Mouse (Mus musculus) megakaryocyte, adult 5-6 weeks (primary cell): ENCODE results near the gene Mbl2. TPM values are rescaled to one million over a fixed set of nuclear protein-coding genes. Genes with fewer than 3 reads are reported as not detected.
A peak's percentile ranks its signal among the peaks of the same experiment; 100 is the strongest.
"Not testable (repeated sequence)": the region's sequence is repeated elsewhere in the genome, so short reads cannot be mapped to it uniquely, and the experiment has no call there.

Source experiments
- ATAC-seq: 2 replicates; pipeline ENCODE4 v1.8.0; 2016; ENCODE audit warnings: mild to moderate bottlenecking, inconsistent platforms; ENCODE audit not compliant: poor library complexity, severe bottlenecking
- total RNA-seq, 2 experiments: library from RNA; stranded (forward) in 1 of 2; stranded (reverse) in 1 of 2; fragments of 153-499, 151-499 nt in 1 of 2; fragments of 221-1000, 200-1000 nt in 1 of 2; gene quantifications; 2 replicates each; pipeline versions ENCODE4 v1.2.3 to v1.2.4; 2015 to 2017

Mbl2 gene
- total RNA-seq (2015) (not detected in 2 replicates), total RNA-seq (2017) (not detected in 2 replicates)

DNA sequence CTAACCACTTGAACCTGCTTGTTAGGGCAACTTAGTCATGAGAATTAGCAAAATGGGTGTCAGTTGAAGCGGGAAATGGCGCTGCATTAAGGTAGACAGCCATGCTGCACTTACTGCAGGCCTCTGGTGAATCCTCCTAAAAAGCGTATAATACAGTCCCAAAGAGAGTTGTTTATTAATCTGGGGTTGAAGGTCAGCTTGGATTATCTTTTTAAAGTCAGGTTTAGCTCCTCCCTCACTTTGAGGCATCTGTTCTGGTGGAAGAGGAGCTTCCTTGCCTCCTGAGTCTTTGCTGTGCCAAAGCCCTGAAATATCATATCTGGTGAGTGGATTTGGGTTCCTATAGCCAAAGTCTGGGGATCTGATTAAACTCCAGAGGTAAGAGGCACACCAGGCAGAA, at the start of gene Mbl2:
Gene Mbl2, plus strand, starts transcription at position 252 of the 400 bp plus-strand sequence.
- ATAC-seq = no peak

DNA sequence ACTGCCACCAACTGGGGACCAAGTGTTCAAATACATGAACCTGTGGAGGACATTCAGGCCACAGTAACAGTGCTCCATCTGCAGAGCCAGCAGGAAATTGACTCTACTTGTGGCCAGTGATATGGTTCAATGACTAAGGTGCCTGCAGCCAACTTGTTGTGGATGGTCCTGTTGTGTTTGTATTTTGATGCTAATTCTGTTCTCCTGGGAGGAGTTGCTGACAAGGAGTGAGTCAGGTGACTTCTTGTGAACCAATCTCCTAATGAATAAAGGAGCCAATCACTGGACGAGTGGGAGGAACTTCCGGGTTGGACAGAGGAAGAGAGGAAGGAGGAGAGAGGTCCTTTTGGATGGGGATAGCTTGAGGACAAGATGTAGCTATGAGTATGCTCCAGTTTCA, 47.2 kb upstream of the Mbl2 start:
- ATAC-seq = no peak

DNA sequence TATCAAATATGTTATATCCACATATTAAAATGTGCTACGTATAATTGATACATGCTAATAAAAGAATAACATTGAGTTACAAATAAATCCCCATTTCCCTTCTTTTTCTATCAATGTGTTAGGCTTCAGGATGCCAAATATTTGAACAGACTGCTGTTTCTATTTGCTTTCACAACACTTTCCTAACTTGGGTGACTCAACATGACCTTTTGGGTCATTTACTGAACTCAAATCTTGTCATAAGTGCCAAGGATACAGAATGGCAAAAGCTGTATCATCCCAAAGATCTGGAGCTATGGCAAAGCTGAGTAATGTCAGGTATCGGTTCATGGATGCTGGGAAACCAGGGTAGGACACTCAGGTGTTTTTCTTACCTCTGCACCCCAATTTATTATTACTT, 45.5 kb upstream of the Mbl2 start:
- no peak for ATAC-seq

GRCm38 (mm10) chr19:30194999-30195398, 37.7 kb upstream of the Mbl2 start:
- ATAC-seq = no peak

- no peak for ATAC-seq
These were observed 30.6 kb upstream of the Mbl2 start for GRCm38 (mm10) chr19:30202177-30202576.

DNA sequence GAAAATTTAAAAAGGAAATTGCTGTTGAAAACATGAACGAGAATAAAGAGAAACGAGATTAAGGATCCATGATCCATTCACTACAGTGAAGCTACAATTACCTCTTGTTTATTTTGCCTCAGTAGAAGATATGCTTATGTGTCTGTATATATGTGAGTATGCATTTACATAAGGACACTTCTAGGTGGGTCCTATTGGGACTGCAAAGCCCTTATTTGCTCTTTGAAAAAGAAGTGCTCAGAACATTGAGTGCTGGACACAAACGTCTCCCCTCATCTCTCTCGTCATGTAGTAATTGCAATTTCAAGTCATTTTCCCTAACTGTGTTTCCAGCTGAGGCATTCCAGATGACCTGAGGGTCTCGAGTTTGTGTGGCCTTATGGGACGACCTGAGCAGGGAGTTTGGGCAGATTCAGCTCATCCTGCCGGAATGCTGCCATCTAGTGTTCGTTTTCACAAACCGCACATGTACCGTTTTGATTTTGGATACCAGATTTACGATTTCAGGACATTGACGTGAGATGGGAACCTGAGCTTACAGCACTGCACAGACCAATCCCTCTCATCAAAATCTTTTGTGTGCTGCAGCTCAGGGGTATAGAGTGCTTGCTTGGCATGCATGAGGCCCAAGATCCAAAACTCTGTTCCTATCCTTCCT, 27.5 kb upstream of the Mbl2 start:
- peak; percentile 57 for ATAC-seq

DNA sequence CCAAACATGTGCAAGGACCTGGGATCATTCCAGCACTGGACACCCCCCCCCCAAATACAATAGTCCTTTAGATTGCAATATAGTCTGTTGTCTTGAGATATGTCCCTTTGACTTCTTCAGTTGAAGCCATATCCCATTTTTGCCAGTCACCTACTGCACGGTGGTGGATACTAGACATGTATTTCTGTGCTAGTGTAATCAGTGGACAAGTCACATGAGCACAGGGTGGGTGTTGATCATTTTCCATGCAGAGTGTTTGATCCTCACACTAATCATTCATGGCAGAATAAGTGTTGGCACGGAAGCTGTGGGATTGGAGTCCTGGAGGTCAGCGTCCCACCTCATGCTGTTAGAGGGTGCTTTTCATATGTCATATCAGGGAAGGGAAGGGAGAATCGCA, 26.9 kb upstream of the Mbl2 start:
- ATAC-seq = no peak

DNA sequence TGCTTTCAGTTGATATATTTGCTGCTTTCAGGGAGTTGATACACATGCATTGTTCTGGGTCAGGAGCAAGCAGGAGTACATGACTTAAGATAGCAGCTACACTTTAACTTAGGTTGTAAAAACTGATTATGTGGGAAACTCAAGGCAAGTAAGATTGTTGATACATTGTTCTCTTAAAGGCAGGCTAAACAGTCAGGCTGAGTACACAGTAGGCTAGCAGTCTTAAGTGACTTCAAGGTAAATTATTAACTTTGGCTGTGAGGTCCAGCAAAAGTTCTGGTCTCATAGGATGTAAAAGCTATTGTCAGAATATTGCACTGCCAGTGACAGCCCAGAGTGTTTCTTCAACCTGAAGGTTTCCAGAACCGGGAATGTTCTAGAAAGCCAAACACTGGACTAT, 25.8 kb upstream of the Mbl2 start:
- no peak for ATAC-seq

DNA sequence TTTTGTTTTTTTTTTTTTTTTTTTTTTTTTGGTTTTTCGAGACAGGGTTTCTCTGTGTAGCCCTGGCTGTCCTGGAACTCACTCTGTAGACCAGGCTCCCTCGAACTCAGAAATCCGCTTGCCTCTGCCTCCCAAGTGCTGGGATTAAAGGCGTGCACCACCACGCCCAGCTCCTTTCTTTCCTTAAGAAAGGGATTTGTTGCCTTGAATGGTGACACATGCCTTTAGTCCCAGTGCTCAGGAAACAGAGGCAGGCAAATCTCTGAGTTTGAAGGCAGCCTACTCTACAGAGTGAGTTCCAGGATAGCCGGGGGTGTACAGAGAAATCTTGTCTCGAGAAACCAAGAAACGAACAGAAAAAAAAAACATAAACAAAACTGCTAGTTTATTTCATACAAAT, 23.7 kb upstream of the Mbl2 start:
- ATAC-seq = not testable (repeated sequence)

- no peak for ATAC-seq
These were observed 18.7 kb upstream of the Mbl2 start for GRCm38 (mm10) chr19:30214026-30214425.

DNA sequence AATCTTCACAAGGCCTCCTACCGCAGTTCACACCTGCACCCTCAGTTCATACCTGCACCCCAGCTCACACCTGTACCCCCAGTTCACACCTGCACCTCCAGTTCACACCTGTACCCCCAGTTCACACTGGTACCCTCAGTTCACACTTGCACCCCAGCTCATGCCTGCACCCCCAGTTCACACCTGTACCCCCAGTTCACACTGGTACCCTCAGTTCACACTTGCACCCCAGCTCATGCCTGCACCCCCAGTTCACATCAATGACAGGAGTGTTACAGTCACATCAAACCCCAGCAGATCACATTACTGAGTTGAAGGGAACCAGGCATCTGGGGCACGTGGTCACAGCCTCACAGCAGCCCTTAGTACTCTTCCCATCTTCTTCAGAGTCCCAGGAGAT, 17.0 kb upstream of the Mbl2 start:
- not testable (repeated sequence) for ATAC-seq

GRCm38 (mm10) chr19:30216186-30216585, 16.6 kb upstream of the Mbl2 start:
- ATAC-seq = no peak

GRCm38 (mm10) chr19:30217335-30217734, 15.4 kb upstream of the Mbl2 start:
- peak; percentile 49; the same call in 1 of the 2 replicates for ATAC-seq

- ATAC-seq = not testable (repeated sequence)
These were observed 10.1 kb upstream of the Mbl2 start for GRCm38 (mm10) chr19:30222593-30222992.

DNA sequence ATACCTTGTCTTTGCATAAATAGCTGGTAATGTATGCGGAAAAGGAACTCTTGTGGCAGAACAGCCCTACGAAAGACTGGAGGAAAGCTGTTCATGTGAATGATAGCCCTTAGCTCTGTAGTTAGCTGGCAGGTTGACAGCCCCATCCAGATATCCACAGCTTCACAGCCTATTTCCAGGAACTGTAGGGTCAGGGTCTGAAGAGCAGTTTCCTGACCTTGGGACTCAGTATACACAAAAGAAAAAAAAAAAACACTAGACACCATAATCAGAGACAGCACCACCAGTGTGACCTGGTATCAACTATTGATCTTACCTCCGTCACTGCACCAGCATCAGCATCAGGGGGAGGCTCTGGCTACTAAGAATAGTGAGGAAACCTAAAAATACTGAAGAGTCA, 3.3 kb upstream of the Mbl2 start:
- no peak for ATAC-seq

GRCm38 (mm10) chr19:30234416-30234815, 1.7 kb downstream of the Mbl2 start:
- ATAC-seq = no peak

- peak; percentile 54; the same call in 1 of the 2 replicates for ATAC-seq
These were observed 14.6 kb downstream of the Mbl2 start for GRCm38 (mm10) chr19:30247359-30247758.

DNA sequence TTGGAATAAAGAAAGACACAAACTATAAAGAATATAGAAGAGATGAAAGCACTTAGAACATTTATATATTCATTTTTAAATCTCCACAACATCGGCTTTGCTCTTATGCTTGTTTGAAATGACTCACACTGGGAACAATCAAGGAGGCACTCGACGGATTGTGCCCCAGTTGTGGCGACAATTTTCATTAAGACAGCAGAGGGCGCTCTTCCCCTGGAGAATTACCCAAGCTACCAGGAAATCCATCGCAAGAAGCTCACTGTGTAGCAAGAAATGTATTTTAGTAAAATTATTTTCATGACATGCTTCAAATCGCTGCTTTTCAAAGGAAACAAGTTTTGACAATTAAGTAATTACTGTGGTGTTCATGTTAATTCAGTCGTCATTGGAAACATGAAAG, 16.1 kb downstream of the Mbl2 start:
- no peak for ATAC-seq

DNA sequence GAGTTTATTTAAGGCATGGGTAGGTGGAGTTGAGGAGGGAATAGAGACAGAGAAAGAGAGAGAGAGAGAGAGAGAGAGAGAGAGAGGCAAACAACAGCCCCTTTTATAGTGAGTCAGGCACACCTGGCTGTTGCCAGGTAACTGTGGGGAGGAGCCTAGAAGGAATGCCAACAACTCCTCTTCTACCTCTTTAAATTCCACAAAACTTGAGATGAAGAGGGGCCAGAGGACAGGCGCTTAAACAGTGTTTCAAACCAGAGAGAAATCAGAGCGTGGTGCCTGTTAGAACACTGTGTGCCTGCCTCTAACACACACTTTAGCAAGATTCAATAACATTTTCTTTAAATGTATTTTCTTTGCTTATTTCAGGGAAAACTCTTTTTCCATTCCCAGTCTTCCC, 19.5 kb downstream of the Mbl2 start:
- no peak for ATAC-seq

DNA sequence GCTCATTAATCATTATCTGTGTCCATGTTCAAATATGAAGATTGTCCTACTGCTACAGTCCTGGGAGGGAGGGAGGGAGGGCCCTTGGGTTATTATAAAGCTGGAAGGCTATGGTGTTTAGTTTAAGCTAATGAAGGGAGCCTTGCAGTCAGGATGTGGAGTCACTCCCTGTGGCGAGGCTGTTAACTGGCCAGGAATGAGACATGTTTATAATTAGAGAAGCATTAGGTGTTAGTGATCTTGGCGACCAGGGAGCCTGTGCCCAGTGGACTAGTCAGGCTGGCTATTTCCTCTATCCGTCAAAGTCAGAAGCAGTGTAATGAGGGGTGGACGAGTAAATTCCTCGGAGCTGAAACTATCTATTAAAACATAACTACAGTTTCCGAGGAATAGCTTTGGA, 23.6 kb downstream of the Mbl2 start:
- ATAC-seq = no peak

DNA sequence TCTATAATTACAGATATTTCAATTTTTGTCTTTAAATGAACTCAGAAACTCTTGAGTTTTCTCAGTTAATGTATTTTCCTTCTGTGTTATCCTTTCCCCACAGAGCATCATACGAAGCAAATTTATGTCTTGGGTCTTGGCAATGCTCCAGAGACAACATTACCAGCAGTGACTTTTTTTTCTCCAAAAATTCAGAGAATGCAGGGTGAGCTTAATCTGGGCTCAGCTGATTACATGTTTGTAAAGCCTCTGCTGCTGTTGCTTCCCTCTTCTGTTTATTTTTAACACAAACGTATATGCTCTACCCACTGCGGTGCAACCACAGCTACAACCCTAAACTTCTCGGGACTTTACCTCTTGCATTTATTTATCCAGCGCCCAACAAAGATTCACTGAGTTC, 48.4 kb downstream of the Mbl2 start:
- ATAC-seq = no peak

- ATAC-seq = no peak
These were observed 55.3 kb downstream of the Mbl2 start for GRCm38 (mm10) chr19:30287899-30288490.
